Mouse (Mus musculus): ENCODE measurements around the gene 1700001C19Rik. TPM values are rescaled to one million over a fixed set of nuclear protein-coding genes. Genes with fewer than 3 reads are reported as not detected.
A peak's percentile ranks its signal among the peaks of the same experiment; 100 is the strongest.
"Not testable (repeated sequence)": the region's sequence is repeated elsewhere in the genome, so short reads cannot be mapped to it uniquely, and the experiment has no call there.

1700001C19Rik gene
- polyA plus RNA-seq, 1 experiment: not detected

- Histone ChIP-seq H3K4me1 (peaks cover 64% of the 10 kb centered on the region), H3K27me3 (replicated peaks) (peaks cover 77% of the 10 kb centered on the region), H3K36me3 (replicated peaks; ENCODE audit: low read length) (no peaks in the 10 kb centered on the region), H3K9me3 (peaks cover 16% of the 10 kb centered on the region), H3K4me3 (replicated peaks) (no peak overlapping the region)
- TF ChIP-seq FLI1 (IDR thresholded peaks at IDR 0.05; ENCODE audit: low read length): no peak
- TF ChIP-seq GATA1 (IDR thresholded peaks at IDR 0.05; ENCODE audit: borderline replicate concordance, low read length): no peak
These were observed 4.3 kb upstream of the 1700001C19Rik start for GRCm38 (mm10) chr17:47441296-47442051.

GRCm38 (mm10) chr17:47440359-47440890 lies 3.2 kb upstream of the 1700001C19Rik start:
- TF ChIP-seq FLI1 (IDR thresholded peaks at IDR 0.05; ENCODE audit: low read length) (no peak), GATA1 (IDR thresholded peaks at IDR 0.05; ENCODE audit: borderline replicate concordance, low read length) (no peak)
- H3K36me3 ChIP-seq (replicated peaks; ENCODE audit: low read length): no peaks in the 10 kb centered on the region
- H3K4me1 ChIP-seq: peaks cover 58% of the 10 kb centered on the region
- peaks cover 18% of the 10 kb centered on the region for H3K9me3 ChIP-seq
- H3K4me3 ChIP-seq (replicated peaks): no peak overlapping the region
- H3K27me3 ChIP-seq (replicated peaks): peaks cover 75% of the 10 kb centered on the region

DNA sequence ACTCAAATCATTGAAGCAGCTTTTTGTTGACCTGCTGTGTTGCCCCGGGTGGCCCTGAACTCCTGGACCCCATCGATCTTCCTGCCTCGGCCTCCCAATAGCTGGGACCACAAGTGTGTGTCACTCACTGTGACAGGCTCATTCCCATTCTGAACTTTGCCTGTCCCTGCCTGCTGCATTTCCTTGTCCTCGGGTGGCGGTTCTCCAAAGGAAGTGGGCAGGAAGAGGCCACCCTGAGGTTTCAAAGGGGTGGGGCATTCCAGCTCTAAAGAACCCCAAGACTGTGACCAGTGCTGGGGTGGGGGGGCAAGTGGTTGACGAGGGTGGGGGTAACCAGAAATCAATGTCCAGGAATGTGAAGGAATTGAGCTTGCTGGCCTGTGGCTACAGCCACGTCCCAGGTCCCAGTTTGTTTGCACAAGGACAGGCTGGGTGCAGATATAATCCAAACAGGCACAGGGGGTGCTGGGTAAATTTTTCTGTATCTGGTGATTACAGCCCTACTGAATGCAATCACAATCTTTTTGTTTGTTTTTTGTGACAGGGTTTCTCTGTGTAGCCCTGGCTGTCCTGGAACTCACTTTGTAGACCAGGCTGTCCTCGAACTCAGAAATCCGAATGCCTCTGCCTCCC lies 2.3 kb upstream of the 1700001C19Rik start:
- Histone ChIP-seq H3K4me3 (replicated peaks) (peak overlapping the region; percentile 76), H3K36me3 (replicated peaks; ENCODE audit: low read length) (no peaks in the 10 kb centered on the region), H3K9me3 (peaks cover 18% of the 10 kb centered on the region), H3K27me3 (replicated peaks) (peaks cover 68% of the 10 kb centered on the region), H3K4me1 (peaks cover 56% of the 10 kb centered on the region)
- no peak for TF ChIP-seq FLI1 (IDR thresholded peaks at IDR 0.05; ENCODE audit: low read length)
- no peak for TF ChIP-seq GATA1 (IDR thresholded peaks at IDR 0.05; ENCODE audit: borderline replicate concordance, low read length)

- Histone ChIP-seq H3K4me1 (peaks cover 60% of the 10 kb centered on the region), H3K27me3 (replicated peaks) (peaks cover 62% of the 10 kb centered on the region)
- no peak for TF ChIP-seq FLI1 (IDR thresholded peaks at IDR 0.05; ENCODE audit: low read length)
- TF ChIP-seq GATA1 (IDR thresholded peaks at IDR 0.05; ENCODE audit: borderline replicate concordance, low read length): no peak
These were observed 1.4 kb upstream of the 1700001C19Rik start for GRCm38 (mm10) chr17:47438611-47439010.

GRCm38 (mm10) chr17:47436156-47436906 lies 845 bp downstream of the 1700001C19Rik start, which contains the start of gene AI661453:
Gene AI661453, plus strand, starts transcription at chr17:47436615.
- Histone ChIP-seq H3K4me3 (replicated peaks) (peak within 1 kb of the TSS; percentile 86), H3K9me3 (peaks cover 18% of the 10 kb centered on the region), H3K4me1 (peaks cover 78% of the 10 kb centered on the region), H3K27me3 (replicated peaks) (peaks cover 42% of the 10 kb centered on the region), H3K36me3 (replicated peaks; ENCODE audit: low read length) (no peaks in the 10 kb centered on the region)
- TF ChIP-seq GATA1 (IDR thresholded peaks at IDR 0.05; ENCODE audit: borderline replicate concordance, low read length) (no peak), FLI1 (IDR thresholded peaks at IDR 0.05; ENCODE audit: low read length) (no peak)

More at GRCm38 (mm10) chr17:47438611-47439010, 1.4 kb upstream of the 1700001C19Rik start:
- no peak overlapping the region for H3K4me3 ChIP-seq (replicated peaks)
- peaks cover 18% of the 10 kb centered on the region for H3K9me3 ChIP-seq
- no peaks in the 10 kb centered on the region for H3K36me3 ChIP-seq (replicated peaks; ENCODE audit: low read length)

- TF ChIP-seq GATA1 (IDR thresholded peaks at IDR 0.05; ENCODE audit: borderline replicate concordance, low read length) (no peak), FLI1 (IDR thresholded peaks at IDR 0.05; ENCODE audit: low read length) (no peak)
- Histone ChIP-seq H3K9me3 (no peaks in the 10 kb centered on the region), H3K4me3 (replicated peaks) (no peak overlapping the region), H3K4me1 (peaks cover 48% of the 10 kb centered on the region), H3K27me3 (replicated peaks) (peaks cover 23% of the 10 kb centered on the region), H3K36me3 (replicated peaks; ENCODE audit: low read length) (no peaks in the 10 kb centered on the region)
These were observed 6.4 kb downstream of the 1700001C19Rik start for GRCm38 (mm10) chr17:47430815-47431214.

DNA sequence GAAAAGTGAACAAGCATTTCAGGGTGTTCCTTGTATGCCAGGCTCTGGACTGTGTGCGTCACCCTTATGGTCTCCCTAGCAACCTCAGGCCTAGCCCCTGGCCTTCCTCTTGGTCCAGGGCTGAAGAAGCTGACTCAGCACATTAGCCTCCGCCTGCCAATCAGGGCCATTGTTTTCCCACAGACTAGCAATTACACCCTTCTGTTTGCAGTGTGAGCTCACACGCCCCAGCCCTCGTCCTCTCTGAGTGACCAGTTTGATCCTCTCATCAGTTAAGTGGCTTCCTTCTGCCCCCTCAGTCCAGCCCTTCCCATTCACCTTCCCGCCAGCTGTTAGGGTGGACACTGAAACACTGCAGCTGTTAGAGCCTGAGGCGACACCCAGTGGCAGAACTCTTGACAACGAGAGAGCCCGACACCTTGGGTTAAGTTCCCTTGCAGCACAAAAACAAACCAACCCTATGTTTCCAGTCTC lies 8.3 kb downstream of the 1700001C19Rik start:
- Histone ChIP-seq H3K4me3 (replicated peaks) (peak overlapping the region; percentile 50), H3K4me1 (peaks cover 63% of the 10 kb centered on the region), H3K27me3 (replicated peaks) (peaks cover 30% of the 10 kb centered on the region), H3K9me3 (no peaks in the 10 kb centered on the region), H3K36me3 (replicated peaks; ENCODE audit: low read length) (no peaks in the 10 kb centered on the region)
- TF ChIP-seq GATA1 (IDR thresholded peaks at IDR 0.05; ENCODE audit: borderline replicate concordance, low read length) (no peak), FLI1 (IDR thresholded peaks at IDR 0.05; ENCODE audit: low read length) (no peak)

- Histone ChIP-seq H3K36me3 (replicated peaks; ENCODE audit: low read length) (no peaks in the 10 kb centered on the region), H3K4me1 (peaks cover 48% of the 10 kb centered on the region), H3K27me3 (replicated peaks) (peaks cover 37% of the 10 kb centered on the region), H3K4me3 (replicated peaks) (no peak overlapping the region), H3K9me3 (no peaks in the 10 kb centered on the region)
- no peak for TF ChIP-seq FLI1 (IDR thresholded peaks at IDR 0.05; ENCODE audit: low read length)
- no peak for TF ChIP-seq GATA1 (IDR thresholded peaks at IDR 0.05; ENCODE audit: borderline replicate concordance, low read length)
These were observed 9.9 kb downstream of the 1700001C19Rik start for GRCm38 (mm10) chr17:47427316-47427715.

DNA sequence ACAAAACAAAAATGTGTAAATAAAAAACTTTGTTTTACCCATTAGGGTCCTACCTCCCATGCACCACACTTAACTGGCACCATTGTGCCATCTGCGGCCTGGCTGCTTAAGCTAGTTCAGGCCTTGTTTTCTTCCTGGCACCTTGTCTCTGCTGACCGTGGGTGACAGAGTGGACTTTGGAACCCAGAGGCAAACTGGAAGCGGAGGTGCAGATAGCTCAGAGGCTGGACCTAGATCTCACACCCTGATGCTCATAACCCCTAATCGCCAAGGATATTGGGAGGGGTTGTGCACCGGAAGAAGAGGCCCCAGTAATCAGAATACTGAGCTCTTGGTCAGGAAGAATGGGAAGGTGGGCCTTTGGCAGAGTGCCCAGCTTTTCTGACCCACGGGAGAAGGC lies 13.0 kb downstream of the 1700001C19Rik start:
- Histone ChIP-seq H3K27me3 (replicated peaks) (peaks cover 56% of the 10 kb centered on the region), H3K4me1 (peaks cover 36% of the 10 kb centered on the region), H3K36me3 (replicated peaks; ENCODE audit: low read length) (no peaks in the 10 kb centered on the region), H3K9me3 (no peaks in the 10 kb centered on the region), H3K4me3 (replicated peaks) (no peak overlapping the region)
- no peak for TF ChIP-seq GATA1 (IDR thresholded peaks at IDR 0.05; ENCODE audit: borderline replicate concordance, low read length)

GRCm38 (mm10) chr17:47422616-47423015 lies 14.6 kb downstream of the 1700001C19Rik start:
- Histone ChIP-seq H3K27me3 (replicated peaks) (peaks cover 52% of the 10 kb centered on the region), H3K4me1 (peaks cover 21% of the 10 kb centered on the region)
- H3K4me3 ChIP-seq (replicated peaks); H3K9me3 ChIP-seq; H3K36me3 ChIP-seq (replicated peaks; ENCODE audit: low read length): not testable (repeated sequence)

Measured in megakaryocyte, embryonic 14.5 days (primary cell).